Mouse (Mus musculus): Measurements from ENCODE around the gene Mat2a. TPM values are rescaled to one million over a fixed set of nuclear protein-coding genes. Genes with fewer than 3 reads are reported as not detected.

Mat2a gene
- polyA plus RNA-seq, 2 experiments, result 99.9 to 159 TPM

DNA sequence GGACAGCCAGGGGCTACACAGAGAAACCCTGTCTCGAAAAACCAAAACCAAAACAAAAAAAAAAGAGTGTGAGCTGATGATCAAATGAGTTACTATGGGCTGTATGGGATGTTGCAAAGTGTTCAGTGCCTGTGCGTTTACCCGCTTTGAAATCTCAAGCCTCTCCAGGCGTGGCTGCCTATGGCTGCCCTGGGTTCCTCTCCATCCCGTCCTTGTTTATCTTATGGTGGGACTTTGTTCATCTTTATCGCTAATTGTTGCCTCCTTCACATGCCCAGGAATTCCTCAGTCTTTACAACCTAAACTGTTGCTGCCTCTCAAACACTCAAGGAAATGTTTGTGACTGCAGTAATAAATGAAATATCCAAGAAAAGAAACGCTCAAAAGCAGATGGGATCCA lies 19.1 kb upstream of the Mat2a start:
- WGBS (ENCODE audit: insufficient replicate concordance), result 64% methylated on average over 7 of the region's 7 CpGs
- ATAC-seq (ENCODE audit: insufficient read depth) (no peak), DNase-seq (ENCODE audit: low read depth in 3 of 3, low spot score in 3 of 3) (no peak)
- TF ChIP-seq EP300 (IDR thresholded peaks at IDR 0.05; ENCODE audit: low read depth) (no peak), CTCF (IDR thresholded peaks at IDR 0.05; ENCODE audit: low read depth) (no peak)
- H3K4me3 ChIP-seq (ENCODE audit: insufficient read depth in 1 of 2, low read depth in 2 of 2, low read length in 2 of 2), result no peak overlapping the region
- H3K36me3 ChIP-seq (replicated peaks; ENCODE audit: control insufficient read depth, insufficient read depth, low read depth), result no peaks in the 10 kb centered on the region
- peaks cover 13 to 37% of the 10 kb centered on the region in 2 experiments; a peak in 3 of 4 replicates for H3K4me1 ChIP-seq (replicated peaks; ENCODE audit: control insufficient read depth in 2 of 2, insufficient read depth in 2 of 2, low read length in 1 of 2)
- H3K9ac ChIP-seq (replicated peaks), result no peak overlapping the region
- no peak overlapping the region for H3K27ac ChIP-seq
- no peak overlapping the region for H3K4me2 ChIP-seq (ENCODE audit: low read depth)
- no peaks in the 10 kb centered on the region for H3K9me3 ChIP-seq (ENCODE audit: control insufficient read depth, low read length)
- H3K27me3 ChIP-seq (ENCODE audit: control insufficient read depth, insufficient read depth, low read length), result no peaks in the 10 kb centered on the region

DNA sequence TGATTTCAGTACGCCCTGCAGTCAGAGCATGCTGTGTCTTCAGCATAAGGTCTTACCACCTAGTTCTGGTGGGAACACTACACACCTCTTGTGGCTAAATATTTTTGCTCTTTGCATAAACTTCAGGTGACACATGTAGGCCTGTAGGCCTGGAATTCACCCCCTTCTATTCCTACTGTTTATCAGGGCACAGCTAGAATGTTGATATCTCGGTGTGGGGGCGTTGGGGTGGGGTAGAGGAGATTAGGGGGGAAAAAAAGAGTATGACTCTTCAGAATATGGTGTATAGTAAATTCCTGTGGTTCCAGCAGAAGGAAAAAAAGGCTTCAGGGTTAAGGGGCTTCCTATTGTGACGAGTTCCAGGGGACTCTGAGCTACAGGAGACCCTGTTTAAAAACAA lies 17.2 kb upstream of the Mat2a start:
- DNase-seq (ENCODE audit: low read depth in 3 of 3, low spot score in 3 of 3), result no peak
- H3K4me3 ChIP-seq (ENCODE audit: insufficient read depth in 1 of 2, low read depth in 2 of 2, low read length in 2 of 2), result no peak overlapping the region
- peak overlapping the region; percentile 9; the same call in 1 of the 2 replicates for H3K4me2 ChIP-seq (ENCODE audit: low read depth)
- peaks cover 13 to 39% of the 10 kb centered on the region in 2 experiments; a peak in 3 of 4 replicates for H3K4me1 ChIP-seq (replicated peaks; ENCODE audit: control insufficient read depth in 2 of 2, insufficient read depth in 2 of 2, low read length in 1 of 2)
- WGBS (ENCODE audit: insufficient replicate concordance), result 35% methylated on average over 4 of the region's 4 CpGs
- H3K27me3 ChIP-seq (ENCODE audit: control insufficient read depth, insufficient read depth, low read length), result no peaks in the 10 kb centered on the region
- H3K9me3 ChIP-seq (ENCODE audit: control insufficient read depth, low read length), result no peaks in the 10 kb centered on the region
- peak; percentile 54; the same call in 1 of the 2 replicates for ATAC-seq (ENCODE audit: insufficient read depth)
- no peaks in the 10 kb centered on the region for H3K36me3 ChIP-seq (replicated peaks; ENCODE audit: control insufficient read depth, insufficient read depth, low read depth)
- TF ChIP-seq EP300 (IDR thresholded peaks at IDR 0.05; ENCODE audit: low read depth), result no peak
- TF ChIP-seq CTCF (IDR thresholded peaks at IDR 0.05; ENCODE audit: low read depth), result no peak
- 0 out of 2 replicates have a peak overlapping the region, but pooled peaks have one; percentile 18 for H3K9ac ChIP-seq (replicated peaks)
- no peak overlapping the region for H3K27ac ChIP-seq

GRCm38 (mm10) chr6:72454833-72455373 lies 15.5 kb upstream of the Mat2a start:
- 69% methylated on average over 7 of the region's 7 CpGs for WGBS (ENCODE audit: insufficient replicate concordance)
- no peaks in the 10 kb centered on the region for H3K9me3 ChIP-seq (ENCODE audit: control insufficient read depth, low read length)
- TF ChIP-seq EP300 (IDR thresholded peaks at IDR 0.05; ENCODE audit: low read depth) (no peak), CTCF (IDR thresholded peaks at IDR 0.05; ENCODE audit: low read depth) (no peak)
- H3K27me3 ChIP-seq (ENCODE audit: control insufficient read depth, insufficient read depth, low read length), result no peaks in the 10 kb centered on the region
- no peak for ATAC-seq (ENCODE audit: insufficient read depth)
- no peak overlapping the region for H3K4me2 ChIP-seq (ENCODE audit: low read depth)
- peaks cover 13 to 32% of the 10 kb centered on the region in 2 experiments; a peak in 3 of 4 replicates for H3K4me1 ChIP-seq (replicated peaks; ENCODE audit: control insufficient read depth in 2 of 2, insufficient read depth in 2 of 2, low read length in 1 of 2)
- DNase-seq (ENCODE audit: low read depth in 3 of 3, low spot score in 3 of 3), result no peak
- H3K36me3 ChIP-seq (replicated peaks; ENCODE audit: control insufficient read depth, insufficient read depth, low read depth), result no peaks in the 10 kb centered on the region
- H3K9ac ChIP-seq (replicated peaks), result no peak overlapping the region; the same call in 1 of the 2 replicates
- no peak overlapping the region for H3K4me3 ChIP-seq (ENCODE audit: insufficient read depth in 1 of 2, low read depth in 2 of 2, low read length in 2 of 2)
- H3K27ac ChIP-seq, result no peak overlapping the region

GRCm38 (mm10) chr6:72454072-72454746 lies 14.9 kb upstream of the Mat2a start:
- Histone ChIP-seq H3K9ac (replicated peaks) (peak overlapping the region; percentile 6; the same call in 1 of the 2 replicates), H3K27me3 (ENCODE audit: control insufficient read depth, insufficient read depth, low read length) (no peaks in the 10 kb centered on the region), H3K36me3 (replicated peaks; ENCODE audit: control insufficient read depth, insufficient read depth, low read depth) (no peaks in the 10 kb centered on the region), H3K27ac (peak overlapping the region; percentile 60), H3K4me1 (replicated peaks; ENCODE audit: control insufficient read depth in 2 of 2, insufficient read depth in 2 of 2, low read length in 1 of 2) (peaks cover 13 to 27% of the 10 kb centered on the region in 2 experiments; a peak in 3 of 4 replicates), H3K4me3 (ENCODE audit: insufficient read depth in 1 of 2, low read depth in 2 of 2, low read length in 2 of 2) (no peak overlapping the region), H3K9me3 (ENCODE audit: control insufficient read depth, low read length) (no peaks in the 10 kb centered on the region), H3K4me2 (ENCODE audit: low read depth) (0 out of 2 replicates have a peak overlapping the region, but pooled peaks have one; percentile 8)
- peak; percentile 35 to 51 (median 41) for DNase-seq (ENCODE audit: low read depth in 3 of 3, low spot score in 3 of 3)
- ATAC-seq (ENCODE audit: insufficient read depth), result peak; percentile 83
- TF ChIP-seq CTCF (IDR thresholded peaks at IDR 0.05; ENCODE audit: low read depth), result no peak
- TF ChIP-seq EP300 (IDR thresholded peaks at IDR 0.05; ENCODE audit: low read depth), result peak; percentile 78
- WGBS (ENCODE audit: insufficient replicate concordance), result 30% methylated on average over 7 of the region's 7 CpGs

- H3K4me2 ChIP-seq (ENCODE audit: low read depth), result no peak overlapping the region
- no peak overlapping the region for H3K9ac ChIP-seq (replicated peaks)
- WGBS (ENCODE audit: insufficient replicate concordance), result 71% methylated on average over 3 of the region's 3 CpGs
- H3K4me3 ChIP-seq (ENCODE audit: insufficient read depth in 1 of 2, low read depth in 2 of 2, low read length in 2 of 2), result no peak overlapping the region
- H3K9me3 ChIP-seq (ENCODE audit: control insufficient read depth, low read length), result no peaks in the 10 kb centered on the region
- TF ChIP-seq CTCF (IDR thresholded peaks at IDR 0.05; ENCODE audit: low read depth) (no peak), EP300 (IDR thresholded peaks at IDR 0.05; ENCODE audit: low read depth) (no peak)
- peaks cover 13 to 26% of the 10 kb centered on the region in 2 experiments; a peak in 3 of 4 replicates for H3K4me1 ChIP-seq (replicated peaks; ENCODE audit: control insufficient read depth in 2 of 2, insufficient read depth in 2 of 2, low read length in 1 of 2)
- no peaks in the 10 kb centered on the region for H3K27me3 ChIP-seq (ENCODE audit: control insufficient read depth, insufficient read depth, low read length)
- H3K27ac ChIP-seq, result no peak overlapping the region; the same call in 1 of the 2 replicates
- no peaks in the 10 kb centered on the region for H3K36me3 ChIP-seq (replicated peaks; ENCODE audit: control insufficient read depth, insufficient read depth, low read depth)
- DNase-seq (ENCODE audit: low read depth in 3 of 3, low spot score in 3 of 3) (no peak), ATAC-seq (ENCODE audit: insufficient read depth) (no peak)
Observed at GRCm38 (mm10) chr6:72453578-72453977, 14.2 kb upstream of the Mat2a start.

Data from liver, embryonic 14.5 days (tissue).